Mouse (Mus musculus) lung, postnatal 0 days (tissue): ENCODE results near the gene Tmem129. TPM values are rescaled to one million over a fixed set of nuclear protein-coding genes. Genes with fewer than 3 reads are reported as not detected.

Experiments used
- ATAC-seq: fragments of 200-750 bp; cut with Nextera tagmentation; 2 replicates; pipeline ENCODE4 v1.8.0; 2017; ENCODE audit warnings: moderate library complexity
- DNase-seq: peaks from one replicate; pipeline ENCODE4 v3.0.0-alpha.2; 2016; ENCODE audit warnings: low spot score
- H3K27ac ChIP-seq: fragments of 300-500 bp; sonication (generic); 2 replicates; pipeline ENCODE4 v1.5.1; 2014; ENCODE audit warnings: antibody characterized with exemption, mild to moderate bottlenecking, low read length, mixed read lengths
- H3K27me3 ChIP-seq: fragments of 300-500 bp; sonication (generic); replicated peaks from 2 replicates; pipeline ENCODE4 v1.6.1; 2014; ENCODE audit warnings: low read length, mixed read lengths; ENCODE audit not compliant: insufficient read depth
- H3K36me3 ChIP-seq: fragments of 300-500 bp; sonication (generic); 2 replicates; pipeline ENCODE4 v1.6.1; 2014; ENCODE audit warnings: low read length, mixed read lengths; ENCODE audit not compliant: insufficient read depth
- H3K4me1 ChIP-seq: fragments of 300-500 bp; sonication (generic); 2 replicates; pipeline ENCODE4 v1.6.1; 2014; ENCODE audit warnings: antibody characterized with exemption, low read depth, low read length, mixed read lengths; ENCODE audit not compliant: insufficient read depth
- H3K4me2 ChIP-seq: fragments of 300-500 bp; sonication (generic); replicated peaks from 2 replicates; pipeline ENCODE4 v1.6.1; 2014; ENCODE audit warnings: low read depth, mild to moderate bottlenecking, low read length, moderate library complexity, mixed read lengths
- H3K4me3 ChIP-seq: fragments of 300-500 bp; sonication (generic); 2 replicates; pipeline ENCODE4 v1.5.1; 2014; ENCODE audit warnings: low read depth, low read length
- H3K9ac ChIP-seq: fragments of 300-500 bp; sonication (generic); replicated peaks from 2 replicates; pipeline ENCODE4 v1.6.1; 2014; ENCODE audit warnings: low read depth, mild to moderate bottlenecking
- H3K9me3 ChIP-seq: fragments of 300-500 bp; sonication (generic); 2 replicates; pipeline ENCODE4 v1.6.1; 2016; ENCODE audit warnings: low read length, mixed read lengths
- CTCF ChIP-seq: IDR thresholded peaks from 2 replicates; pipeline ENCODE4 v1.5.1; 2016; ENCODE audit warnings: antibody characterized with exemption, mild to moderate bottlenecking
- EP300 ChIP-seq: IDR thresholded peaks from 2 replicates; pipeline ENCODE4 v1.6.1; 2016; ENCODE audit warnings: antibody characterized with exemption, mild to moderate bottlenecking, control low read depth
- WGBS: fragments of 180-500 bp; shearing (Covaris S2); extraction: QIAGEN DNeasy Blood & Tissue Kit; methylation state at CpG from one replicate; pipeline ENCODE4 v1.1.7; 2014; 5-methylcytosine and 5-hydroxymethylcytosine counted together
- polyA plus RNA-seq: library from polyadenylated mRNA; unstranded; fragments of >200 nt; fragmentation: Nextera tagmentation; extraction: Ambion mirVana; gene quantifications from 2 replicates; pipeline ENCODE4 v1.2.1, GENCODE M21; 2015

The Tmem129 gene
- 22.5 and 25.1 TPM in 2 replicates for polyA plus RNA-seq

GRCm38 (mm10) chr5:33657787-33658663 lies at the start of gene Tmem129, which contains the start of gene Tacc3:
Tmem129 (minus strand) TSS chr5:33658416.
Tacc3 (plus strand) TSS chr5:33658128.
- peak within 1 kb of the TSS; percentile 67 for H3K4me3 ChIP-seq
- peak; percentile 100 for DNase-seq
- peaks cover 7% of the 10 kb centered on the region for H3K4me1 ChIP-seq
- H3K9ac ChIP-seq: peak within 1 kb of the TSS; percentile 55
- TF ChIP-seq EP300 (peak; percentile 55), CTCF (no peak)
- H3K4me2 ChIP-seq: peak within 1 kb of the TSS; percentile 83
- no peaks in the 10 kb centered on the region for H3K9me3 ChIP-seq
- H3K27me3 ChIP-seq: no peaks in the 10 kb centered on the region
- WGBS: 1% methylated on average over 60 of the region's 60 CpGs
- ATAC-seq: peak; percentile 96
- H3K27ac ChIP-seq: peak within 1 kb of the TSS; percentile 93
- peaks cover 7% of the 10 kb centered on the region; the same call in 1 of the 2 replicates for H3K36me3 ChIP-seq

- 33% methylated on average over 4 of the region's 4 CpGs for WGBS
- Histone ChIP-seq H3K4me2 (no peak overlapping the region), H3K27ac (peak overlapping the region; percentile 80), H3K4me1 (peaks cover 33% of the 10 kb centered on the region), H3K36me3 (no peaks in the 10 kb centered on the region), H3K9me3 (no peaks in the 10 kb centered on the region), H3K27me3 (no peaks in the 10 kb centered on the region), H3K4me3 (no peak overlapping the region), H3K9ac (no peak overlapping the region)
- DNase-seq (peak; percentile 83), ATAC-seq (peak; percentile 58)
- TF ChIP-seq EP300: 0 out of 2 replicates have a peak, but pooled peaks have one; percentile 54
- TF ChIP-seq CTCF: no peak
Measured at GRCm38 (mm10) chr5:33707163-33707562, 48.9 kb upstream of the Tmem129 start.

DNA sequence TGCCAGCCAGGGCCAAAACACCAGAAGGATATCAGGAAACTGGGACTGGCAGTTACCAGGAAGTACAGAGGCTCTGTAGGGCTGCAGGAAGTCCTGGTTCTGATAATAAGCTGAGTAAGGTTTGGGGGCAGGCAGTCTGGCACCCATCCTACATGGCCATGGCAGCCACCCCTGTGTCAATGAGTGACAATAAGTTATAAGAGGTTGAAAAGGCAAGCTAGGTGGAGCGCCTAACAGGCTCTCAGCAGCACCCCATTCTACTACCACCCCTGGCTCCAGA lies 48.1 kb upstream of the Tmem129 start:
- TF ChIP-seq EP300: peak; percentile 55
- TF ChIP-seq CTCF: no peak
- H3K27me3 ChIP-seq: no peaks in the 10 kb centered on the region
- DNase-seq: no peak
- H3K4me2 ChIP-seq: no peak overlapping the region
- H3K27ac ChIP-seq: peak overlapping the region; percentile 79
- WGBS: 74% methylated on average over 1 of the region's 1 CpGs
- H3K4me1 ChIP-seq: peaks cover 38% of the 10 kb centered on the region
- H3K9ac ChIP-seq: no peak overlapping the region
- ATAC-seq: no peak
- no peaks in the 10 kb centered on the region for H3K36me3 ChIP-seq
- H3K4me3 ChIP-seq: no peak overlapping the region
- no peaks in the 10 kb centered on the region for H3K9me3 ChIP-seq

GRCm38 (mm10) chr5:33705612-33706349 lies 47.6 kb upstream of the Tmem129 start:
- no peak for ATAC-seq
- no peak for DNase-seq
- Histone ChIP-seq H3K4me3 (no peak overlapping the region), H3K27ac (peak overlapping the region; percentile 79), H3K4me2 (0 out of 2 replicates have a peak overlapping the region, but pooled peaks have one; percentile 11), H3K9me3 (no peaks in the 10 kb centered on the region), H3K9ac (no peak overlapping the region), H3K27me3 (no peaks in the 10 kb centered on the region), H3K36me3 (no peaks in the 10 kb centered on the region), H3K4me1 (peaks cover 43% of the 10 kb centered on the region)
- 34% methylated on average over 8 of the region's 9 CpGs for WGBS
- TF ChIP-seq CTCF (no peak), EP300 (no peak)

- WGBS: 15% methylated on average over 10 of the region's 11 CpGs
- Histone ChIP-seq H3K4me2 (0 out of 2 replicates have a peak overlapping the region, but pooled peaks have one; percentile 11), H3K27ac (peak overlapping the region; percentile 79), H3K27me3 (no peaks in the 10 kb centered on the region), H3K36me3 (no peaks in the 10 kb centered on the region), H3K9me3 (no peaks in the 10 kb centered on the region), H3K9ac (no peak overlapping the region), H3K4me1 (peaks cover 50% of the 10 kb centered on the region), H3K4me3 (no peak overlapping the region)
- TF ChIP-seq EP300 (no peak), CTCF (no peak)
- DNase-seq: no peak
- peak; percentile 25 for ATAC-seq
Measured at GRCm38 (mm10) chr5:33704945-33705611, 46.9 kb upstream of the Tmem129 start.

GRCm38 (mm10) chr5:33703999-33704398 lies 45.8 kb upstream of the Tmem129 start:
- WGBS: 57% methylated on average over 8 of the region's 8 CpGs
- H3K9me3 ChIP-seq: no peaks in the 10 kb centered on the region
- no peak overlapping the region for H3K4me3 ChIP-seq
- TF ChIP-seq CTCF: no peak
- no peak for TF ChIP-seq EP300
- H3K4me1 ChIP-seq: peaks cover 52% of the 10 kb centered on the region
- no peak overlapping the region for H3K27ac ChIP-seq
- no peaks in the 10 kb centered on the region for H3K27me3 ChIP-seq
- ATAC-seq: no peak
- H3K4me2 ChIP-seq: no peak overlapping the region
- H3K36me3 ChIP-seq: no peaks in the 10 kb centered on the region
- DNase-seq: no peak
- no peak overlapping the region for H3K9ac ChIP-seq
